Mouse (Mus musculus): ENCODE measurements around the gene Rnase4. TPM values are rescaled to one million over a fixed set of nuclear protein-coding genes. Genes with fewer than 3 reads are reported as not detected.

Gene Rnase4
- polyA plus RNA-seq, 1 experiment from 2014 or later = 443 TPM

- Histone ChIP-seq H3K9ac (replicated peaks; ENCODE audit: low read depth) (no peak overlapping the region), H3K4me3 (ENCODE audit: low read depth, low read length) (no peak overlapping the region), H3K27me3 (replicated peaks; ENCODE audit: insufficient read depth, low read length) (no peaks in the 10 kb centered on the region), H3K27ac (ENCODE audit: low read length) (no peak overlapping the region), H3K4me1 (ENCODE audit: insufficient read depth, low read depth, low read length) (no peaks in the 10 kb centered on the region), H3K4me2 (replicated peaks; ENCODE audit: low read depth, low read length) (no peak overlapping the region), H3K9me3 (ENCODE audit: low read length) (no peaks in the 10 kb centered on the region), H3K36me3 (ENCODE audit: insufficient read depth, low read length) (no peaks in the 10 kb centered on the region)
- TF ChIP-seq EP300 (IDR thresholded peaks at IDR 0.05) (no peak), CTCF (IDR thresholded peaks at IDR 0.05) (no peak)
- no peak for ATAC-seq
- WGBS = 34% methylated on average over 5 of the region's 5 CpGs
- DNase-seq (ENCODE audit: low spot score) = no peak
These were observed 61.5 kb downstream of the Rnase4 start for GRCm38 (mm10) chr14:51152249-51152870.

Other genes with a start within 250 kb of the Rnase4 start
- 11.1 and 13.0 TPM in 2 replicates for gene Tep1, start 220.5 kb upstream of the Rnase4 start, polyA plus RNA-seq (2015; fragmentation: Nextera tagmentation; extraction: Ambion mirVana)
- gene Klhl33, start 193.6 kb upstream of the Rnase4 start, polyA plus RNA-seq (2015; fragmentation: Nextera tagmentation; extraction: Ambion mirVana) = 0.52 and 0.63 TPM in 2 replicates
- 96.7 and 102 TPM in 2 replicates for gene Osgep, start 166.2 kb upstream of the Rnase4 start, polyA plus RNA-seq (2015; fragmentation: Nextera tagmentation; extraction: Ambion mirVana)
- 52.4 and 61.2 TPM in 2 replicates for gene Apex1, start 166.1 kb upstream of the Rnase4 start, polyA plus RNA-seq (2015; fragmentation: Nextera tagmentation; extraction: Ambion mirVana)
- 52.0 and 52.3 TPM in 2 replicates for gene Pip4p1, start 160.2 kb upstream of the Rnase4 start, polyA plus RNA-seq (2015; fragmentation: Nextera tagmentation; extraction: Ambion mirVana)
- gene Pnp, start 160.0 kb upstream of the Rnase4 start, polyA plus RNA-seq (2015; fragmentation: Nextera tagmentation; extraction: Ambion mirVana) = 74.6 and 76.8 TPM in 2 replicates
- gene Gm49342, start 146.6 kb upstream of the Rnase4 start, polyA plus RNA-seq (2015; fragmentation: Nextera tagmentation; extraction: Ambion mirVana) = not detected in 2 replicates
- 0.80 and 1.2 TPM in 2 replicates for gene Pnp2, start 135.1 kb upstream of the Rnase4 start, polyA plus RNA-seq (2015; fragmentation: Nextera tagmentation; extraction: Ambion mirVana)
- gene Rnase10, start 83.3 kb upstream of the Rnase4 start, polyA plus RNA-seq (2015; fragmentation: Nextera tagmentation; extraction: Ambion mirVana) = 0.14 TPM in 1 of 2 replicates, not detected in the other
- gene Rnase9, start 49.2 kb upstream of the Rnase4 start, polyA plus RNA-seq (2015; fragmentation: Nextera tagmentation; extraction: Ambion mirVana) = not detected in 2 replicates
- not detected in 2 replicates for gene Rnase11, start 40.9 kb upstream of the Rnase4 start, polyA plus RNA-seq (2015; fragmentation: Nextera tagmentation; extraction: Ambion mirVana)
- 0.27 and 0.55 TPM in 2 replicates for gene Rnase12, start 33.4 kb upstream of the Rnase4 start, polyA plus RNA-seq (2015; fragmentation: Nextera tagmentation; extraction: Ambion mirVana)
- gene Olfr750, start 16.6 kb upstream of the Rnase4 start, polyA plus RNA-seq (2015; fragmentation: Nextera tagmentation; extraction: Ambion mirVana) = 0.05 and 0.10 TPM in 2 replicates
- 41.5 and 45.4 TPM in 2 replicates for gene Ang, start 73 bp downstream of the Rnase4 start, polyA plus RNA-seq (2015; fragmentation: Nextera tagmentation; extraction: Ambion mirVana)
- gene Eddm3b, start 23.3 kb downstream of the Rnase4 start, polyA plus RNA-seq (2015; fragmentation: Nextera tagmentation; extraction: Ambion mirVana) = 0.08 and 0.15 TPM in 2 replicates
- 2.9 and 3.2 TPM in 2 replicates for gene Rnase6, start 32.8 kb downstream of the Rnase4 start, polyA plus RNA-seq (2015; fragmentation: Nextera tagmentation; extraction: Ambion mirVana)
- 0.70 and 0.74 TPM in 2 replicates for gene Rnase1, start 55.7 kb downstream of the Rnase4 start, polyA plus RNA-seq (2015; fragmentation: Nextera tagmentation; extraction: Ambion mirVana)
- gene Rnase2b, start 71.2 kb downstream of the Rnase4 start, polyA plus RNA-seq (2015; fragmentation: Nextera tagmentation; extraction: Ambion mirVana) = 0.16 TPM in 1 of 2 replicates, not detected in the other
- gene Ang2, start 108.1 kb downstream of the Rnase4 start, polyA plus RNA-seq (2015; fragmentation: Nextera tagmentation; extraction: Ambion mirVana) = not detected in 2 replicates
- gene Ear14, start 112.3 kb downstream of the Rnase4 start, polyA plus RNA-seq (2015; fragmentation: Nextera tagmentation; extraction: Ambion mirVana) = not detected in 2 replicates
- not detected in 2 replicates for gene Rnase2a, start 165.0 kb downstream of the Rnase4 start, polyA plus RNA-seq (2015; fragmentation: Nextera tagmentation; extraction: Ambion mirVana)